Mouse (Mus musculus): ENCODE measurements around the gene Rragc.
"Not testable (repeated sequence)": the region's sequence is repeated elsewhere in the genome, so short reads cannot be mapped to it uniquely, and the experiment has no call there.

Gene Rragc

GRCm38 (mm10) chr4:123916748-123917547 is at the start of gene Rragc:
Rragc (plus strand) TSS chr4:123917446.
- peak; percentile 97 for DNase-seq (ENCODE audit: low read depth)

- no peak for DNase-seq (ENCODE audit: low read depth)
Measured at GRCm38 (mm10) chr4:123893726-123894125, 23.5 kb upstream of the Rragc start.

GRCm38 (mm10) chr4:123894295-123894694 is 23.0 kb upstream of the Rragc start:
- DNase-seq (ENCODE audit: low read depth), result no peak

GRCm38 (mm10) chr4:123898696-123899095 is 18.6 kb upstream of the Rragc start:
- DNase-seq (ENCODE audit: low read depth), result no peak

- no peak for DNase-seq (ENCODE audit: low read depth)
Measured at GRCm38 (mm10) chr4:123903432-123903831, 13.8 kb upstream of the Rragc start.

- peak; percentile 91 for DNase-seq (ENCODE audit: low read depth)
Measured at GRCm38 (mm10) chr4:123904333-123905125, 12.7 kb upstream of the Rragc start, which contains the start of gene Mycbp. Mycbp (plus strand) TSS chr4:123904832.

- no peak for DNase-seq (ENCODE audit: low read depth)
Measured at GRCm38 (mm10) chr4:123905126-123905668, 12.0 kb upstream of the Rragc start.

GRCm38 (mm10) chr4:123911503-123911902 is 5.7 kb upstream of the Rragc start:
- no peak for DNase-seq (ENCODE audit: low read depth)

- DNase-seq (ENCODE audit: low read depth), result no peak
Measured at GRCm38 (mm10) chr4:123912431-123912830, 4.8 kb upstream of the Rragc start.

GRCm38 (mm10) chr4:123917548-123918140 is 398 bp downstream of the Rragc start, which contains the start of gene 4930535I16Rik:
4930535I16Rik (minus strand) TSS chr4:123918022.
- DNase-seq (ENCODE audit: low read depth), result no peak

- DNase-seq (ENCODE audit: low read depth), result no peak
Measured at GRCm38 (mm10) chr4:123918851-123919250, 1.6 kb downstream of the Rragc start.

GRCm38 (mm10) chr4:123921055-123921565 is 3.9 kb downstream of the Rragc start:
- DNase-seq (ENCODE audit: low read depth), result no peak

- no peak for DNase-seq (ENCODE audit: low read depth)
Measured at GRCm38 (mm10) chr4:123927961-123928360, 10.7 kb downstream of the Rragc start.

- DNase-seq (ENCODE audit: low read depth), result no peak
Measured at GRCm38 (mm10) chr4:123929994-123930393, 12.7 kb downstream of the Rragc start.

GRCm38 (mm10) chr4:123934306-123934705 is 17.1 kb downstream of the Rragc start:
- no peak for DNase-seq (ENCODE audit: low read depth)

- no peak for DNase-seq (ENCODE audit: low read depth)
Measured at GRCm38 (mm10) chr4:123936059-123936458, 18.8 kb downstream of the Rragc start.

- peak; percentile 83 for DNase-seq (ENCODE audit: low read depth)
Measured at GRCm38 (mm10) chr4:123939838-123940237, 22.6 kb downstream of the Rragc start.

GRCm38 (mm10) chr4:123940878-123941277 is 23.6 kb downstream of the Rragc start:
- DNase-seq (ENCODE audit: low read depth), result not testable (repeated sequence)

- no peak for DNase-seq (ENCODE audit: low read depth)
Measured at GRCm38 (mm10) chr4:123946701-123947100, 29.5 kb downstream of the Rragc start.

GRCm38 (mm10) chr4:123947149-123947548 is 29.9 kb downstream of the Rragc start:
- DNase-seq (ENCODE audit: low read depth), result no peak

GRCm38 (mm10) chr4:123948901-123949300 is 31.7 kb downstream of the Rragc start:
- DNase-seq (ENCODE audit: low read depth), result no peak

GRCm38 (mm10) chr4:123949649-123950048 is 32.4 kb downstream of the Rragc start:
- no peak for DNase-seq (ENCODE audit: low read depth)
